Mouse (Mus musculus) olfactory bulb, adult 2 months (tissue): ENCODE measurements around the gene Pcdh15.

ENCODE experiments used
- CTCF ChIP-seq: fragments of 200-500 bp; IDR thresholded peaks from 2 replicates; pipeline ENCODE4 v1.5.1; 2012; ENCODE audit warnings: low read depth, mild to moderate bottlenecking, low read length, moderate library complexity; ENCODE audit not compliant: insufficient read depth
- POLR2A ChIP-seq: fragments of 200-500 bp; IDR thresholded peaks from 2 replicates; pipeline ENCODE4 v1.6.1; 2012; ENCODE audit warnings: mild to moderate bottlenecking, low read depth, low read length, moderate library complexity; ENCODE audit not compliant: insufficient read depth

DNA sequence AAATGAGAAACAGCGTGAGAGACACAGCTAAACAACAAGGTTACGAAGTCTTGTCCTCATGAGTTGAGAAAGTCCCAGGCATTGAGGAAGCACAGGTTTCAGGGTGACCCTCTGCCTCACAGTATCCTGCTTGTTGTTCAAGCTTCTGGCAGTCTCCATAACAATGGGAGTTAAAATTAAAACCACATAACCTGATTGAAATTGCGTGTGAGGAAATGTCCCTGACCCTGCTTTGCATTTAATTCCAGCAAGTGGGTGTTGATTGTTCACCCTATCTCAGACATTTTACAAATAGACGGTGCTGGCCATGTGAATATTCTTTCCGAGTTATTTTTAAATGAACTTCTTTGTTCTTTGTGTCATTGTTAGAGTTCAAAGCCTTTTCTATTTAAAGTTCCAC, 1171.8 kb downstream of the Pcdh15 start:
- TF ChIP-seq POLR2A (no peak), CTCF (no peak)
